Mouse (Mus musculus) fibroblast of lung, adult 2 months (primary cell): ENCODE measurements around the gene Vkorc1.
"Not testable (repeated sequence)": the region's sequence is repeated elsewhere in the genome, so short reads cannot be mapped to it uniquely, and the experiment has no call there.

Experiments
- DNase-seq: peaks from one replicate; pipeline ENCODE4 v3.0.0-alpha.2; 2011; ENCODE audit warnings: low read depth

The Vkorc1 gene

DNA sequence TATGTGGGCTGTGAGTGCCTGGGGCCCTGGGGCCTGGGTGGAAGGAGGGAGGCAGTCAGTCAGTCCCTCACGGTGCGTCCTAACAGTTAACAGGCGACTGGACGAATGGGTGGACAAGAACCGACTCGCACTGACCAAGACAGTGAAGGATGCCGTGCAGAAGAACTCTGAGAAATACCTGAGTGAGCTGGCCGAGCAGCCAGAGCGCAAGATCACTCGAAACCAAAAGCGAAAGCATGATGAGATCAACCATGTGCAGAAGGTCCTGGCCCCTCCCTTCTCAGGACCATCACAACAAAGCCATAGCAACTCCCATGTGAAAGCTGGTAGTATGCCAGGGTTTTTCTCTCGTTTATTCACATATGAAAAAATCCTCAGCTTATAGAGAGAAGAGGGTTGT, 19.9 kb upstream of the Vkorc1 start:
- no peak for DNase-seq

DNA sequence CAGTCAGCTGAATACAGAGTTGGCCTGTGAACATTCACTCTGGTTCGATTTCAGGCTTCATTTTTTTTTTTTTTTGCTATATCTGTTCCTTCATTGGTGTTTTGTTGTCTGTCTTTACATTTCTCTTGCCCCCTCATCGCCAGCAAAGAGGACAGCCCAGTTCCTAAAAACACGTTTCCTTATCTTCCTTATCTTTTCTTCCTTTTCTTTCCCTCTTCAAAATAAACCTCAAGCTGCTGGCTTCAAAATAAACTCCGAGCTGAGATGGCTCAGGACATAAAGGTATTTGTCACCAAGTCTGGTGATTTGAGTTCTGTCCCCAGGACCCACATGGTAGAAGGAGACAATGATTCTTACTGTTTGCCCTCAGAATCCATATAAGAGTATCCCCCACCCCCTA, 17.5 kb upstream of the Vkorc1 start:
- no peak for DNase-seq

DNA sequence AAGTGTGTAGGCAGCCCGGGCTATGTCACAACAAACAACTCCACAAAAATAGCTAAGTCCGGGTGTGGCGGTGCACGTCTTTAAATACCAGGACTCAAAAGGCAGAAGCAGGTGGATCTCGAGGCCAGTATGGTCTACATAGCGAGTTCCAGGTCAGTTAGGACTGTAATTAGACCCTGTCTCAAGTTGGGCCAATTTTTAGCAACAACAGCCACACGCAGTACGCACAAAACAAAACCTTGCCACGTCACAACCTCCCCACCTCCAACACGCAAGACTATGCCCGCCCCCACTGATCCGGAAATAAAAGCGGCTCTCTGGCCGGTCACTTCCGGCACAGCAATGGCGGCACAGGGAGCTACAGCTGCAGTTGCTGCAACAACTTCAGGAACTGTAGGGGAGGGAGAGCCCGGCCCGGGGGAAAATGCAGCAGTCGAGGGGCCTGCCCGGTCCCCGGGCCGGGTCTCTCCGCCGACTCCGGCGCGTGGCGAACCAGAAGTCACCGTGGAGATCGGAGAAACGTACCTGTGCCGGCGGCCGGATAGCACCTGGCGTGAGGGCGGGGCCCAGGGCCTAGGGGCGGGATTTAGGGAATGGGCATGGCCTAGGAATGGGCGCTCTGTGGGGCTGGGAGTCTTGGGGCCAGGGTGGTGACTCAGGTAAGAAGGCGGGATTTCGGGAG, 16.9 kb upstream of the Vkorc1 start, which contains the start of gene Kat8:
Gene Kat8 (plus strand): TSS at position 327 of the 682 bp plus-strand sequence.
- DNase-seq, result peak; percentile 75

DNA sequence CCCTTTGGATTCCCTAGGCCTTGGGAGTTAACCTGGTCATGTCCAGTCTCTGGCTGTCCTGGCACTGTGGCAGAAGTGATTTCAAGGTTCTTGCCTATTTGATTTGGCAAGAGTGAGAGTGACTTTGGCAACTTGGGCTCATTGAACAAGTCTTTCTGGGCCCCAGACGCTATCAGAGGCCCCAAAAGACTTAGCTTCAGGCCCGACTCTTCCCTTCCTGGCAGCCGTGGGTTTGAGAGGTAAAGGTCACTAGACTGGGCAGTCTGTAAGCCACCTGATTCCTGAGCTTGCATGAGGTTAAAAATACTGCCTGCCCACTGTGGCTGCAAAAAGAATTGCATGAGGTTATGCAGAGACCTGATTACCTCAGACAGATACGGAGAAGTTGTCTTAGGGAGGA, 13.2 kb upstream of the Vkorc1 start:
- no peak for DNase-seq

DNA sequence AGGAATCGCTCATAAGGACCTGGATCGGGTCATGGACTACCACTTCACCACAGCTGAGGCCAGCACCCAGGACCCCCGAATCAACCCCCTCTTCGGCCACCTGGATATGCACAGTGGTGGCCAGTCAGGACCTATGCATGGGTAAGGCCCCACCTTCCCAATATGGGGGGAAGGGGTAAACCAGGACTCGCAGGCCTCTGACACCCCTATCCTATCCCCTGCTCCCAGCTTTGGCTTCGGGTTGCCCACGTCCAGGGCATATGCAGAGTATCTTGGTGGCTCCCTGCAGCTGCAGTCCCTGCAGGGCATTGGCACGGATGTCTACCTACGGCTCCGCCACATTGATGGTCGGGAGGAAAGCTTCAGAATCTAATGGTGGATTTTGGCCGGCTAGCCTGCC, 12.5 kb upstream of the Vkorc1 start:
- no peak for DNase-seq

DNA sequence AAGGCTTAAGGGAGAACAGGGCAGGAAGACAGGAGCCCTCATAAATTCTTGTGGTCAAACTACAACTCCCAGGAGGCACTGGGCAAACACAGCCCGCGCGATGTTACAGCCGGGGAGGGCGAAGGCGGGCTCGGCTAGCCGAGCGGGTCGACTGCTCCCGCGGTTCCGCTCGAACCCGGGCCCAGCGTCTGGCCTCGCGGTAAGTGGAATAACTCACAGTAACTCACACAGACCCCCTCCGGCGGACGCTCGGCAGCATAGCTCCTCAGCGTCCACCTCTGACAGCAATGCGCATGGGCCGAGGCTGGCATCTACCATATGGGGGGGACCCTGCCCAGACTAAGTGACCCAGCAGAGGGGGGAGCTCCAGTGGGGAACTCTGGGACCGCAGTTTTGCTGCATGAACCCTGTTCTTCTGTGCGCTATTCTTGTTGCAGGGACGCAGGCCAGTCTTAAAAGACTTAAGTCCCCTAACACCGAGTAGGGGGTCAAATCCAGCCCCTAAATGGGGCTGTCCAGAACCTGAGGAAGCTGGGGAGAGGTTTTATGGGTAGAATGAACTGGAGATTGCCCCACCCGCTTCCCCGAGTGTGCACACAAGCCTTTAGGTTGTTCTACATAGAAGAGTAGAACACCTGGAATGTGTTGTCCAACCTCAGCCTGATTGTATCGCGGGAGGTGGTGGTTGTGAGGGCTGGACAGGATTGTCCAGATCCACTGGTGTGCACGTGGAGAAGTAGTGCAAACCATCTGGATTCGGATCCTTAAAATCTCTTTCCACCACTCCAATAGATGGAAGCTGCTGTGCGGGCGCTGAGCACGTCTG, 8.8 kb upstream of the Vkorc1 start, which contains the start of gene Bckdk:
Gene Bckdk (plus strand): TSS at position 112 of the 826 bp plus-strand sequence.
- peak; percentile 46 for DNase-seq

DNA sequence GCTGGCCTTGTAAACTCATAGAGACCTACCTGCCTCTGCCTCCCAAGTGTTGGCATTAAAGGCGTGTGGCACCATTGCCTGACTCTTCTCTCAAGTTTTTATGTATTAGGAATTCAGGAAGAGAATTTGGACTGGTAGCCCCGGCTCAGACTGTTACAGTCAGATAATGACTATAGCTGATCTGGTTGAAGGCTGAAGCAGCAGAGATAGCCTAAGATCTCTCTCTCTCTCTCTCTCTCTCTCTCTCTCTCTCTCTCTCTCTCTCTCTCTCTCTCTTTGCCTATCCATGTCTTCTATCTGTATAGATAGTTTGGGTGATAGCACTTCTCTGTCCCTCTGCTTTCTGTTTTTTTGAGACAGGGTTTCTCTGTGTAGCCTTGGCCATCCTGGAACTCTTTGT, 6.4 kb upstream of the Vkorc1 start:
- DNase-seq, result no peak

DNA sequence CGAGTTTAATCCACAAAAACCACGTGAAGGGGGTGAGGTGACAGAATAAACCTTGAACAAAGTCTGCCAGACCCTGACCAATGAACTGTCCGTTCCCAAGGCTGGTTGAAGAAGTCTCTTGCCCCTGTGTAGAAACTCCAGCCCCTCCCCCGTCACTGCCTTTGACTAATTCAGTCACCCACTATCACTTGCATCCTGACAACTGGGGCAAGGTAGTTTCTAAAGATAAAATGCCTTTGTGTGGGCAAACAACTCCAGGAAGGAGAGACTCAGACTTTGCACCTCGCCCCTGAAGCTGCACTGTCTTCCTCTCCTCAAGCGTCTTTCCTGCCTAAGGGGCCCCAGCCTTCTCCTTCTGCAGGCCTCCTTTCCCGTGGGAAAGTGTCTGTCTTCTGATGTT, 4.6 kb upstream of the Vkorc1 start:
- no peak for DNase-seq

DNA sequence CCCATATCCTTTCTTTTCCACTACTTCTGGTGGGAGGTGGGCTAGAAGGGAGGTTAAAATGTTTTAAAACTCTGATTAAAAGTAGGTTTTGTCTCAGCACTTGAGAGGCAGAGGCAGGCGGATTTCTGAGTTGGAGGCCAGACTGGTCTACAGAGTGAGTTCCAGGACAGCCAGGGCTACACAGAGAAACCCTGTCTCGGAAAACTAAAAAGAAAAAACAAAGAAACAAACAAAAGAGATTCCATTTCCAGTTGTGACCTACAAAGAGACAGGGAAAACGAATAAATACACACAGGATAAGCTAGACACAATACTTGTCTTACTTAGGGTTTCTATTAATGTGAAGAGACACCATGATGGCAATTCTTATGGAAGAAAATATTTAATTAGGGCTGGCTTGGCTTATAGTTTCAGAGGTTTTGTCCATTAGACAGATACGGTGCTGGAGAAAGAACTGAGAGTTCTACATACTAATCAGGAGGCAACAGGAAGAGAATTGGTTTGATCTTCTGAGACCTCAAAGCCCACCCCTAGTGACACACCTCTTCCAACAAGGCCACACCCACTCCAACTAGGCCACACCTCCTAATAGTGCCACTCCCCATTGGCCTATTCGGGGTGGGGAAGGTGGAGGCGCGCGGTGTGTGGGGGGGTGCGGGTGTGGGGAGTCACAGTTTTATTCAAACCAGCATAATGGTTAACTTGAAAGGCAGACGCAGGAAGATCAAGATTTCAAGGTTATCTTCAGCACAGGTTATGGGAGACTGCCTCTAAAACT, 3.0 kb upstream of the Vkorc1 start:
- no peak for DNase-seq

DNA sequence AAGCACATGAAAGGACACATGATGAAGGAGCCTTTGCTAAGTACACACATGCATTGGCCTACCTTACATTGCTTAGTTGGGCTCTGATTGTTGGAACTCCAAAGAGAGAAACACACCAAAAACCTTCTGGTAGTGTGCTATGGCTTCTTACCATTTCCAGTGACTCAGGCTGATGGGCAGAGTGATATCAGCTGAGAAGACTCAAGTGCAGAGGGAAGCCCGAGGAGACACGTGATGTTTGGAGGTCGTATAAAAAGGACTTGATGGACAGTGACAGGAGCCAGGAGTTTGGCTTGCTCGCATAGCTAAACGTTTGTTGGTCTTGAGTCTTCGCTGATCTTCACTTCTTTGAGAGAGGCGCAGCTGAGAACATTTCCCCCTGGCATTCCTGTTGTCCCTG, 2.1 kb upstream of the Vkorc1 start:
- DNase-seq, result no peak

DNA sequence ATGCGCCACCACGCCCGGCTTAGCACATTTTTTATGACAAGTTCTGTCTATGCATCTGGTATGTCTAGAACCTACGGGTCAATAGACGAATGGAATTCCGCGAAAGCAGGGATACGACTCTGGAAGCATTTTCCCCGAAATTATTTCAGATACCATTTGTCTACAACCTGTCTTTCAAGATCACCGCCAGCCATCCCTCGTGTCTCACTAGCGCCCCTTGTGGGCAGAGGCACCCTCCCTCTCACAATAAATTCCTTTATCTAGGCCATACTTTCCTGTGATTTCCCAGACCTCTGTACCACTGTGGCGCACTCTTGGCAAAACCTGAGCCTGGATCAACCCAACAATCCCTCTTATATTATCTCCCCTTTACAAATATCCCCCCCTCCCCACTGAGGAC, 967 bp upstream of the Vkorc1 start:
- no peak for DNase-seq

DNA sequence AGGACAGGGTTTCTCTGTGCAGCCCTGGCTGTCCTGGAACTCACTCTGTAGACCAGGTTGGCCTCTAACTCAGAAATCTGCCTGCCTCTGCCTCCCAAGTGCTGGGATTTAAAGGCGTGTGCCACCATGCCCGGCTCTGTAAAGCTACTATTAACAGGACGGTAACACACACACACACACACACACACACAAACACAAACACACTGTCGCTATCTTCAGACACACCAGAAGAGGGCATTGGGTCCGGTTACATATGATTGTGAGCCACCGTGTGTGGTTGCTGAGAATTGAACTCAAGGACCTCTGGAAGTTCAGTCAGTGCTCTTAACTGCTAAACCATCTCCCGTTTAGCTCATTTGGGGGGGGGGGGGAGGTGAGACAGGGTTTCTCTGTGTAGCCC, 474 bp upstream of the Vkorc1 start:
- DNase-seq, result not testable (repeated sequence)

DNA sequence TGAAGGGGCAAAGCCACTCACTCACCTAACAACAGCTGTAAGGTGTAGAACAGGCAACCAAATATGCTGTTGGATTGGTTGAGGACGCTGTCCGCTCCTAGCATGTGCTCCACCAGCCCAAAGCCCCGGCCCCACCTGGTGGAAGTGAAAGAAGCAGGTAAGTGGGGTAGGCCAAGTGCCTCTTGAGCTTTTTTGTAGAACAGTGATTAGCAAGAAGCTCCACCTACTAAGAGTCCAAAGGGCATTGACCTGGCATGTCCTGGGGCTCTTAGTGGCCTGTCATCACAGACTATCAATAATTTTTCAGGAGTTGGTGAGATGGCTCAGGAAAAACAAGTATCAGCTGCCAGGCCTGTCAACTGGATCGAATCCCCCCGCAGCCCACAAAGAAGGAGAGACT, 937 bp downstream of the Vkorc1 start:
- no peak for DNase-seq

DNA sequence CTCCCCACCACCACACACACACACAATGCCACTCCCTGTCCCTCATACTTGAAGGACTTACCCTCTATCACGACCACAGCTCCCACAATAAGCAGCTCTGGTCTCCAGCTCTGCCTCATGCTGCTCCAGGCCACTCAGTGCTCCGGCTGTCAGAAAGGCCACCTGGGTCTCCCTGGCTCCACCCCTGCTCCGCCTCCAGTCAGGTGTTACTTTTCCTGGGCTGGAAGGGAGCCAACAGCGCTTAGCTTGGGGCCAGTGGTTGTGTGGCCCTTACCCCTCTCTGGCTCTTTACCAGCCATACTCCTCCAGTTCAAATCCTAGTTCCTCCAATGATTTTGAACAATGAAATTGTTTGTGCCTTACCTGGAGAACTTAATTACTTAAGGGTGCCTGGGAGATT, 4.6 kb downstream of the Vkorc1 start, which contains the start of gene Prss53:
Gene Prss53 (minus strand): TSS at position 173 of the 400 bp plus-strand sequence.
- DNase-seq, result no peak

DNA sequence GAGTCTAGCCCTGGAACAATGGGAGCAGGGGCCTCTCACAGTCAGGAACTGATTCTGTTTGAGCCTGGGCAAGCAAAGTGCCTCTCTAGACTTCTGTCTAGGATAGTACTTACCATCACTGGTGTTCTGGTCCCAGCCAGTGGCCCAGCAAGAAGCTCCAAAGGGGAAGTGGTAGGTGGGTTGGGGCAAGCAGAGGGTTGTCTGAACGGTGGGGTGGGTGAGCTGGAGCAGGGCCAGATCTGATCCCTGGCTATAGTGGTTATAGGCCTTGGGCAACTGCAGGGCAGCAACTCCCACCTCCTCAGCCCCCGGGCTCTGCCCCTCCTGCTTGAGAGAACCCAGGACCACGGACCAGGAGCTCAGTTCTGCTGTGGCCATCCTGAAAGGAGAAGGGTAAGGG, 6.6 kb downstream of the Vkorc1 start:
- no peak for DNase-seq

DNA sequence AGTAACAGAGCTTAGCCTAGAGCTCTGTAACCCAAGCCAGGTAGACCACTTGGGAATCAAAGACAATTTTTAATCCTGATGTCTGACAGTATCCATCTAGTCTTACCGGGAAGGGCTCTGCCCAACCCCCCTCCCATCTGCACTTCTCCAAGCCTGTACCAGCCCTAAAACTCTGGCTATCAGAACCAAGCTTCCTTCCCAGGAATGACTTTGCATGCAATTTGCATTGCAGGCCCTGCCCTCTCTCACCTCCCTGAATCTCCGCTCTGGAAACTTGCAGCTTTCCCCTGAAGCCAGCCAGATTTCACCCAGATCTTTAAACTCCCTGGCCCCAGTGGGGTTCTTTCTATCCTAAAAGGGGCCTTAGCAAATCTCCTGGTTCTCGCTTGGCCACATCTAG, 7.6 kb downstream of the Vkorc1 start:
- DNase-seq, result no peak

DNA sequence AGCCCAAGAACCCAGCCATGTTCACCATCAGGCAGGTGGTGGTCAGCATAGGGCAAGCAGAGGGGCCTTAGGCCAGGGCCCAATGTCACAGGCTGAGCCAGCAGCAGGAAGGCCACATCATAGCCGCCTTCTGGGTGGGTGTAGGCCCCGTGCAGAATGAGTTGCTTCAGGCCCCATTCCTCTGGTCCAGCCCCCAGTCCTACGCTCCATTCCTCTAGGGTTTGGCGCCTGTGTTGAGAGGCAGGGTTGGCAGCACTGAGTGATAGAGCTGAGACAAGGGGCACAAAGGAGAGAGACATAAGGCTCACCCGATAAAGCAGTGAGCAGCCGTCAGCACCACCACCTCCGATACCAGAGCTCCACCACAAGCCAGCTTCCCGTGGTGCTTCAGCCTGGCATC, 8.2 kb downstream of the Vkorc1 start:
- no peak for DNase-seq

DNA sequence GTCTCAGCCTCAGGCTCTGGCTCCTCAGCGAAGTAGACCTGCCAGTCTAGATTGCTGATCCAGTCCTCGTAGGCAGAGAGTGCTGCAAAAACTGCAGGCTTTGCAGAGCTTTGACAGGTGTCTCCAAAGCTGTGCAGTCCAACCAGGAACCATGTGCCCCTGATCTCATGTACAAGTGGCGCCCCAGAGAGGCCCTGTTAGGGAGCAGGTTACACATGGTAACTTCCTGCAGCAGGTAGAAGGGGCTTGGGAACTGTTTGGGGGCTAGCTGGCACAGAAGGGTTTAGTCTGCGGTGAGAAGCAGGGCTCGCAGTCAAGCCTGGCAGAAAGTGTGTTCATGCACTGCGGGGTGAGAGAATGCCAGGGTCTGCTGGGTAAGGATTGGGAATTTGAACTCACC, 8.9 kb downstream of the Vkorc1 start:
- DNase-seq, result no peak

DNA sequence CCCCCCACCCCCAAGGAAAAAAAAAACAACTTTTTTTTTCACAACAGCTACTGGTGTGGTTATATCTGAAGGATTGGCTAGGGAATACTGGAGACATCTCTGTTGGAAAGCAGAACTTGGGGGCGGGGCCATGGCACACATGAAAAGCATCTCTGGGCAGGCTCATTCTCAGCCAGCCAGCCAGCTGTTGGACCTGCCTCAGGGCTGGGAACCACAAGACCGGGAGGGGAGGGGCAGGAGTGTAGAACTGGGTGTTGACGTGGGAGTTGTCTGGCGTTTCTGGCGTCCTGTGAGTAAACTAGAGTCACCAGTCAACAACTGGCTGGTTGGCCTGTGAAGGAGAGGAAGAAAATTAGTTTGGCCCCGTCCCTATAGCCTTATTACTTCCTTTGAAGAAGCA, 9.5 kb downstream of the Vkorc1 start:
- peak; percentile 60 for DNase-seq

DNA sequence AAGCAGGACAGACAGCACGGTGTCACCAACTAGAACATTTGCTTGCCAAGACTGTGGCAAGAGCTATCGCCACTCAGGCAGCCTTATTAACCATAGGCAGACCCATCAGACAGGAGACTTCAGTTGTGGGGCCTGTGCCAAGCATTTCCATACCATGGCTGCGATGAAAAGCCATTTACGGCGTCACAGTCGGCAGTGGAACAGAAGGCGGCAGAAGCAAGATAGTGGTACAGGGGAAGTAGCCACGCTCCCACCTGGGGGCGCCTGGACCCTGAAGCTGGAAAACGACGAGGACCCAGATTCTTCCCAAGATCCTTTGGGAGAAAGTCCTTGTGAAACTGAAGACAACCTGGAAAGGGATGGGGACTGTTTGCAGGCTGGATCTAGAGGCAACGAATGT, 15.0 kb downstream of the Vkorc1 start:
- no peak for DNase-seq

DNA sequence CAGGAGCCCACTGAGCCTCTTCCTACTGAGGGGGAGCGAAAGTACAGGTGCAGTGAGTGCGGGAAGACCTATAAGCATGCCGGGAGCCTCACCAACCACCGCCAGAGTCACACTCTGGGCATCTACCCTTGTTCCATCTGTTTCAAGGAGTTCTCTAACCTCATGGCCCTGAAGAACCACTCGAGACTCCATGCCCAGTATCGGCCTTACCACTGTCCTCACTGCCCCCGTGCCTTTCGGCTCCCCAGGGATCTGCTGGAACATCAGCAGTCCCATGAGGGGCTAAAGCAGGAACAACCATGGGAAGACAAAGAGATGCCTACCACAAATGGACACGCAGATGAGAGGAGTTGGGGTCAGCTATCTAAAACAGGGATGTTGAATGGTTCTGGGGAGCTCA, 16.1 kb downstream of the Vkorc1 start:
- DNase-seq, result no peak

DNA sequence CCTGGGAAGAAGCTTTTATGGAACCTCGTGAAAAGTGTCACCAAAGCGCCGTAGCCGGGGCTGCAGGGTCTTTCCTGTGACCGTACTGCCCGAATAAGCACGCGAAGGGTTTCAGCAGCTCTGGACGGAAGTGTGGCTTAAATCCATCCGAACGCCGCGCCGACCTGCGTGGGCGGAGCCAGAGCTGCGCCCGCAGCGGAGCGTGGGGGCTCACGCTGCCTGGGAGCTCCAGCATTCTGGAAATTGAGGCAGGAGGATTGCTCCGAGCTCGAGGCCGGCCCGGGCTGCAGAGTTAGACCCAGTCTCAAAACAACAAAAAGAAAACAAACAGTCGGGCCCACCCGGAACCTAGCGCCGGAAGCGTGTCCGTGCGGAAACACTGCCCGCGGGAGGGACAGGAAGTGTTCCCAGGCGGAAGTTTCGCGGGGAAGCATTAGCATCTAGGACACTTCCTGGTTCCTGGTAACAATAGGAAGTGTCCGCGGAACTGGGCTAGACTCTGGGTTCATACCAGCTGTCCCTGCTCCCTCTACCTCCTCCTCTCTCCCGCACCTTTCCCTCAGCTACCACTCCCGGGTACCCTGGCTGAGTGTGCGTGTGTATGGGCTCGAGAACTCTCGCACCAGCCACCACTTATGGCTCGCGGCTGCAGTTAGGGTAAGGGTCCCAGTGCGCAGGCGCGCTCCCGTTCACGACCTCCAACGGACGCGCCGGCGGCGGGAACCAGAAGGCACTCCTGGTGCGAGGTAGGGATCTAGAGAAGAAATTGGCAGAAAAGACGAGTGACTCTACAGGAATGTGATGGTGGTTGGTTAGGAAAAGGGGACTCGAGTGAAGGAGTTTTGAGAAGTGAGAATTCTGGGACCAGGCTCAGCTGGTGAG, 18.7 kb downstream of the Vkorc1 start, which contains the start of gene Zfp668:
Gene Zfp668 (minus strand): TSS at position 362 of the 882 bp plus-strand sequence.
- DNase-seq, result peak; percentile 76
